Mouse (Mus musculus) MEL (cell line): ENCODE data around the gene Sorbs1.

ENCODE experiments used
- BHLHE40 ChIP-seq: IDR thresholded peaks from 2 replicates; pipeline ENCODE4 v1.6.1; 2012; ENCODE audit warnings: low read depth, mild to moderate bottlenecking, inconsistent platforms, low read length, improper control_type of control experiment, borderline replicate concordance
- CHD2 ChIP-seq: IDR thresholded peaks from 2 replicates; pipeline ENCODE4 v1.6.1; 2011; ENCODE audit warnings: low read length, improper control_type of control experiment
- CTCF ChIP-seq, 3 experiments: IDR thresholded peaks in 2 of 3; conservative IDR thresholded peaks in 1 of 3; 2 replicates each; pipeline ENCODE4 v1.5.1; 2011 to 2012; ENCODE audit warnings: low read length in 3 of 3, low read depth in 2 of 3, mild to moderate bottlenecking in 2 of 3, improper control_type of control experiment in 1 of 3, inconsistent platforms in 1 of 3, mixed read lengths in 1 of 3, moderate library complexity in 1 of 3; ENCODE audit not compliant: control insufficient read depth in 1 of 3, insufficient read depth in 1 of 3, poor library complexity in 1 of 3, severe bottlenecking in 1 of 3
- ETS1 ChIP-seq: IDR thresholded peaks from 2 replicates; pipeline ENCODE4 v1.6.1; 2012; ENCODE audit warnings: low read depth, mild to moderate bottlenecking, inconsistent platforms, low read length, improper control_type of control experiment, moderate library complexity
- KAT2A ChIP-seq: conservative IDR thresholded peaks from 2 replicates; pipeline ENCODE4 v1.6.1; 2012; ENCODE audit warnings: low read depth, low read length, improper control_type of control experiment, inconsistent platforms
- MAX ChIP-seq: IDR thresholded peaks from 2 replicates; pipeline ENCODE4 v1.6.1; 2011; ENCODE audit warnings: low read length, improper control_type of control experiment
- NRF1 ChIP-seq: IDR thresholded peaks from 2 replicates; pipeline ENCODE4 v1.6.1; 2014; ENCODE audit warnings: low read depth, mild to moderate bottlenecking, inconsistent platforms, low read length, improper control_type of control experiment, moderate library complexity; ENCODE audit not compliant: poor library complexity, insufficient read depth, severe bottlenecking
- POLR2A ChIP-seq, 2 experiments: IDR thresholded peaks; 2 replicates each; pipeline ENCODE4 v1.6.1; 2011 to 2012; ENCODE audit warnings: low read length in 2 of 2, mild to moderate bottlenecking in 2 of 2, control low read depth in 1 of 2, improper control_type of control experiment in 1 of 2, low read depth in 1 of 2, moderate library complexity in 1 of 2; ENCODE audit not compliant: control insufficient read depth in 1 of 2, insufficient read depth in 1 of 2, poor library complexity in 1 of 2
- TBP ChIP-seq: IDR thresholded peaks from 2 replicates; pipeline ENCODE4 v1.8.0; 2011; ENCODE audit warnings: low read depth, low read length, improper control_type of control experiment
- USF2 ChIP-seq, 2 experiments: IDR thresholded peaks; 2 replicates each; pipeline ENCODE4 v1.6.1; 2011 to 2012; ENCODE audit warnings: improper control_type of control experiment in 2 of 2, low read length in 2 of 2, borderline replicate concordance in 1 of 2, inconsistent platforms in 1 of 2, low read depth in 1 of 2, mild to moderate bottlenecking in 1 of 2; ENCODE audit not compliant: insufficient read depth in 1 of 2

- TF ChIP-seq POLR2A (IDR thresholded peaks at IDR 0.05; ENCODE audit: control insufficient read depth in 1 of 2, insufficient read depth in 1 of 2, low read depth in 1 of 2, low read length in 2 of 2, poor library complexity in 1 of 2) (no peak), NRF1 (no peak), CHD2 (no peak), CTCF (IDR thresholded peaks at IDR 0.05 in 2 of 3, conservative IDR thresholded peaks at IDR 0.05 in 1 of 3; ENCODE audit: control insufficient read depth in 1 of 3, insufficient read depth in 1 of 3, low read depth in 2 of 3, low read length in 3 of 3, poor library complexity in 1 of 3, severe bottlenecking in 1 of 3) (no peak), ETS1 (no peak), MAX (no peak), USF2 (IDR thresholded peaks at IDR 0.05; ENCODE audit: borderline replicate concordance in 1 of 2, insufficient read depth in 1 of 2, low read depth in 1 of 2, low read length in 2 of 2) (no peak), TBP (no peak), KAT2A (no peak), BHLHE40 (no peak)
These were observed 103.5 kb downstream of the Sorbs1 start for GRCm38 (mm10) chr19:40410109-40410508.
